Mouse (Mus musculus) naive thymus-derived CD4-positive, alpha-beta T cell, adult 5 months (primary cell): Measurements from ENCODE around the gene Tnfrsf13c. TPM values are rescaled to one million over a fixed set of nuclear protein-coding genes. Genes with fewer than 3 reads are reported as not detected.

ENCODE experiments used
- polyA plus RNA-seq: library from polyadenylated mRNA; unstranded; fragments of 100-300 nt; shearing (Covaris generic); gene quantifications from one replicate; pipeline ENCODE4 v1.2.1, GENCODE M21; 2017

Tnfrsf13c gene
- polyA plus RNA-seq: 0.77 TPM

GRCm38 (mm10) chr15:82223657-82224601, at the start of gene Tnfrsf13c:
Gene Tnfrsf13c, minus strand, starts transcription at chr15:82224369.

GRCm38 (mm10) chr15:82252097-82252496, 27.9 kb upstream of the Tnfrsf13c start, which contains the start of gene 1500009C09Rik:
Gene 1500009C09Rik, plus strand, starts transcription at chr15:82252397.

GRCm38 (mm10) chr15:82244115-82244804, 20.1 kb upstream of the Tnfrsf13c start, which contains the start of gene Cenpm:
Gene Cenpm, minus strand, starts transcription at chr15:82244748.

DNA sequence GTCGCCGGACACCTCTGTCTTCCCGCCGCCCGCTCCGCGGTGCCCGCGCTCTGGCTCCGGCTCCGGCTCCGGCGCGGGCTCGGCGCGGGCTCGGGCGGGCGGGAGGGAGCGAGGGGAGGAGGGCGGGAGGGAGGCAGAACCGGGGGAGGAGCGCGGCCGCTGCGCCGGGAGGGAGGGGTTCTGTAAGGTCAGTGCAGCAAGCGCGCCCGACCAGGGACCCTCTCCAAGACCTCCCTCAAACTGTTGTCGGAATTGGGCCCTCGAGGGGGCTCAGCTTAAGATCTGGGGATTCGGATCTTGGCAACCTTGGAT, 11.5 kb downstream of the Tnfrsf13c start, which contains the start of gene Shisa8:
TSS of gene Shisa8 (minus strand) at position 64 of the 312 bp plus-strand sequence.

Other genes with a start within 250 kb of the Tnfrsf13c start
- gene 1700029P11Rik, start 243.8 kb downstream of the Tnfrsf13c start, polyA plus RNA-seq: not detected
- gene Xrcc6, start 236.5 kb downstream of the Tnfrsf13c start, polyA plus RNA-seq: 50.4 TPM
- gene Desi1, start 190.5 kb downstream of the Tnfrsf13c start, polyA plus RNA-seq: 30.8 TPM
- gene Snu13, start 176.8 kb downstream of the Tnfrsf13c start, polyA plus RNA-seq: 162 TPM
- not detected for gene 4930407I10Rik, start 165.2 kb downstream of the Tnfrsf13c start, polyA plus RNA-seq
- gene Mei1, start 154.4 kb downstream of the Tnfrsf13c start, polyA plus RNA-seq: not detected
- gene Ccdc134, start 96.4 kb downstream of the Tnfrsf13c start, polyA plus RNA-seq: 36.0 TPM
- 196 TPM for gene Srebf2, start 77.2 kb downstream of the Tnfrsf13c start, polyA plus RNA-seq
- gene Shisa8, start 11.6 kb downstream of the Tnfrsf13c start, polyA plus RNA-seq: 0.44 TPM
- 3.2 TPM for gene Cenpm, start 20.4 kb upstream of the Tnfrsf13c start, polyA plus RNA-seq
- not detected for gene 1500009C09Rik, start 28.0 kb upstream of the Tnfrsf13c start, polyA plus RNA-seq
- not detected for gene Sept3, start 50.5 kb upstream of the Tnfrsf13c start, polyA plus RNA-seq
- gene Wbp2nl, start 74.6 kb upstream of the Tnfrsf13c start, polyA plus RNA-seq: not detected
- gene Naga, start 114.6 kb upstream of the Tnfrsf13c start, polyA plus RNA-seq: 23.9 TPM
- gene Pheta2, start 114.6 kb upstream of the Tnfrsf13c start, polyA plus RNA-seq: 0.44 TPM
- 170 TPM for gene Smdt1, start 114.6 kb upstream of the Tnfrsf13c start, polyA plus RNA-seq
- gene Ndufa6, start 130.0 kb upstream of the Tnfrsf13c start, polyA plus RNA-seq: 347 TPM
- gene Cyp2d22, start 155.9 kb upstream of the Tnfrsf13c start, polyA plus RNA-seq: 38.3 TPM
- gene Cyp2d11, start 169.7 kb upstream of the Tnfrsf13c start, polyA plus RNA-seq: not detected
- gene Cyp2d10, start 182.8 kb upstream of the Tnfrsf13c start, polyA plus RNA-seq: not detected
- not detected for gene Cyp2d9, start 209.1 kb upstream of the Tnfrsf13c start, polyA plus RNA-seq